In the genomic region with DNA sequence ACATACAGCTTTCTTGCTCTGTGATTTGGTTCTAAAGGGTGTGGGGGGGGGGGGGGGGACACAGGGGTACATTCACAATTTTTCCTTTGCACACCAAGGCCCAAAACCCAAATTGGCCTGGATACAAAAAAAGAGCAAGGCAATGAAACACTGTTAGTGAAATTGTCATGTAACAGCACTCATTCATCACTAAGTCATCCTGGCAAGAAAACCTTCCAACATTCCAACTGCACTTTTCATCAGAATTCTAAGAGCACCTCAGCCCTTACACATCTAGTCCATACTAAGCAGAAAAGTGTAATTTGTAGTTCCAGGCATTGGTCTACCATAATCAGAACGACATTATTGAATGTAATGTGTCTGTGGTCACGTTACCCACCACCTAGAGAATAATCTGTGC, we compare ENCODE assay signal across 24 mouse cellular contexts.
"Had no signal": no experiment of that assay in that cellular context is flagged by ENCODE, and none has a peak within 500 bp of the region (broad histone marks: within the 10 kb centered on the region; RNA-seq: fewer than 3 reads in every experiment).

No protein-coding gene starts in this region.

- H3K27ac ChIP-seq: gastrocnemius, adult 2 months; heart, adult 2 months; heart, embryonic 13.5 days; heart, embryonic 15.5 days; hindbrain, embryonic 13.5 days; hindbrain, embryonic 15.5 days; hindbrain, postnatal 0 days; kidney, embryonic 15.5 days; kidney, postnatal 0 days; limb, embryonic 10.5 days; limb, embryonic 12.5 days; liver, embryonic 13.5 days; liver, embryonic 15.5 days had no signal

- H3K27me3 ChIP-seq: heart, embryonic 13.5 days; heart, embryonic 15.5 days; hindbrain, embryonic 13.5 days; hindbrain, embryonic 15.5 days; kidney, embryonic 15.5 days; limb, embryonic 12.5 days; liver, embryonic 13.5 days; liver, embryonic 15.5 days had no signal

- H3K4me3 ChIP-seq: gastrocnemius, adult 2 months; heart, adult 2 months; heart, embryonic 13.5 days; heart, embryonic 15.5 days; hindbrain, embryonic 13.5 days; hindbrain, embryonic 15.5 days; kidney, embryonic 15.5 days; limb, embryonic 10.5 days; limb, embryonic 12.5 days; liver, embryonic 13.5 days; liver, embryonic 15.5 days had no signal

- H3K4me1 ChIP-seq: hindbrain, embryonic 15.5 days; kidney, embryonic 15.5 days; limb, embryonic 10.5 days; limb, embryonic 12.5 days had no signal

- DNase-seq: gastrocnemius, adult 2 months; gastrocnemius, postnatal 10 days; gastrocnemius, postnatal 25 days; heart, adult 2 months; heart, postnatal 14 days; heart, postnatal 36 days; kidney, adult 11 months; kidney, adult 8-10 months; kidney, postnatal 14 days; kidney, postnatal 36 days; layer of hippocampus, adult 9-11 months; layer of hippocampus, postnatal 36 days; liver; liver, embryonic 13.5 days had no signal

- H3K36me3 ChIP-seq: liver, embryonic 15.5 days had no signal
